Mouse (Mus musculus) brain, embryonic 14.5 days (tissue): ENCODE data around the gene Tmem190.

Experiments used
- CTCF ChIP-seq: fragments of 200-500 bp; IDR thresholded peaks from 2 replicates; pipeline ENCODE4 v1.5.1; 2012; ENCODE audit warnings: inconsistent platforms, mild to moderate bottlenecking, moderate library complexity, borderline replicate concordance; ENCODE audit not compliant: insufficient read depth, insufficient read length; ENCODE audit errors: extremely low read depth
- POLR2A ChIP-seq: fragments of 200-500 bp; IDR thresholded peaks from 2 replicates; pipeline ENCODE4 v1.6.1; 2012; ENCODE audit warnings: mild to moderate bottlenecking, inconsistent platforms, borderline replicate concordance; ENCODE audit not compliant: poor library complexity, insufficient read depth, insufficient read length, severe bottlenecking; ENCODE audit errors: extremely low read depth

DNA sequence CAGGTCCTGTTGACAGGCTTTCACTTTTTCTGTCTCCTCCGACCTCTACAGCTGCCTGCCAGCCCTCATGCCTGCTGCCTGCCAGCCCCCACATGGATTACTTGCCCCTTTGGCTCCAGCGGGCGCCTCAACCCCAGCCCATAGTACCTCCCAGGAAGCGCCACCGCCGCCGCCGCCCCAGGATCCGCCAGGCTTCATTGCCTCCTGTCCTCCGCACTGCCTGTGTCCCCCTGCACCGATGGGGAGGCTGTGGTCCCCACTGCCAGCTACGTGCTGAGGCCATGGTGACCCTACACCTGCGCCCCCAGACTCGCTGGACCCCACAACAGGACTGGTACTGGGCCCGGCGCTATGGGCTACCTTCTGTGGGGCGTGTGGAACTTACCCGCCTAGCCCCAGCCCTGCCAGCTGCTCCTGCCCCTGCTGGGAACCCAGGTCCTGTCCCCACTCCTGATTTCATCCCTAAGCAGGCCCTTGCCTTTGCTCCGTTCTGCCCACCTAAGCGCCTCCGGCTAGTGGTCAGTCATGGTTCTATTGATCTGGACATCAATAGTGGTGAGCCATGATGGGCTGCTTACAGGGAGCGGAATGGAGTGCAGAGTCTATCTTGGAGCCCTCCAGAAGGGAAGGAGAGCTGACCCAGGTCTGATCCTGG is 36.3 kb upstream of the Tmem190 start:
- TF ChIP-seq CTCF (no peak), POLR2A (no peak)
